Mouse (Mus musculus): ENCODE results near the gene Serpinb2. TPM values are rescaled to one million over a fixed set of nuclear protein-coding genes. Genes with fewer than 3 reads are reported as not detected.

The Serpinb2 gene
- polyA plus RNA-seq, 1 experiment = 3.1 TPM

- 63% methylated on average over 3 of the region's 3 CpGs for WGBS
- Histone ChIP-seq H3K27me3 (ENCODE audit: control insufficient read depth, insufficient read depth, low read length) (no peaks in the 10 kb centered on the region), H3K36me3 (ENCODE audit: control insufficient read depth, insufficient read depth, low read length) (no peaks in the 10 kb centered on the region), H3K27ac (ENCODE audit: control insufficient read depth, insufficient read depth, low read length) (no peak overlapping the region), H3K4me1 (replicated peaks; ENCODE audit: control insufficient read depth, insufficient read depth, low read length) (no peaks in the 10 kb centered on the region), H3K4me3 (ENCODE audit: control insufficient read depth, insufficient read depth, low read length) (no peak overlapping the region)
- DNase-seq = no peak
- TF ChIP-seq POLR2A (IDR thresholded peaks at IDR 0.05; ENCODE audit: control insufficient read depth, extremely low read depth, insufficient read depth, low read length, poor library complexity) (no peak), CTCF (IDR thresholded peaks at IDR 0.05; ENCODE audit: borderline replicate concordance, control insufficient read depth, extremely low read depth, insufficient read depth, low read length, poor library complexity) (no peak)
Observed at GRCm38 (mm10) chr1:107528325-107529078, 17.3 kb downstream of the Serpinb2 start.

- H3K4me1 ChIP-seq (replicated peaks; ENCODE audit: control insufficient read depth, insufficient read depth, low read length) = no peaks in the 10 kb centered on the region
- no peaks in the 10 kb centered on the region for H3K27me3 ChIP-seq (ENCODE audit: control insufficient read depth, insufficient read depth, low read length)
- H3K36me3 ChIP-seq (ENCODE audit: control insufficient read depth, insufficient read depth, low read length) = no peaks in the 10 kb centered on the region
- TF ChIP-seq CTCF (IDR thresholded peaks at IDR 0.05; ENCODE audit: borderline replicate concordance, control insufficient read depth, extremely low read depth, insufficient read depth, low read length, poor library complexity) (no peak), POLR2A (IDR thresholded peaks at IDR 0.05; ENCODE audit: control insufficient read depth, extremely low read depth, insufficient read depth, low read length, poor library complexity) (no peak)
- no peak overlapping the region for H3K27ac ChIP-seq (ENCODE audit: control insufficient read depth, insufficient read depth, low read length)
- no peak for DNase-seq
- 87% methylated on average over 5 of the region's 5 CpGs for WGBS
- H3K4me3 ChIP-seq (ENCODE audit: control insufficient read depth, insufficient read depth, low read length) = no peak overlapping the region
Observed at GRCm38 (mm10) chr1:107529365-107530052, 18.3 kb downstream of the Serpinb2 start.

GRCm38 (mm10) chr1:107533736-107534135, 22.5 kb downstream of the Serpinb2 start:
- no peaks in the 10 kb centered on the region for H3K36me3 ChIP-seq (ENCODE audit: control insufficient read depth, insufficient read depth, low read length)
- no peaks in the 10 kb centered on the region for H3K27me3 ChIP-seq (ENCODE audit: control insufficient read depth, insufficient read depth, low read length)
- TF ChIP-seq CTCF (IDR thresholded peaks at IDR 0.05; ENCODE audit: borderline replicate concordance, control insufficient read depth, extremely low read depth, insufficient read depth, low read length, poor library complexity) (no peak), POLR2A (IDR thresholded peaks at IDR 0.05; ENCODE audit: control insufficient read depth, extremely low read depth, insufficient read depth, low read length, poor library complexity) (no peak)
- H3K4me1 ChIP-seq (replicated peaks; ENCODE audit: control insufficient read depth, insufficient read depth, low read length) = no peaks in the 10 kb centered on the region
- 35% methylated on average over 3 of the region's 3 CpGs for whole genome bisulfite sequencing
- DNase-seq = no peak
- H3K27ac ChIP-seq (ENCODE audit: control insufficient read depth, insufficient read depth, low read length) = no peak overlapping the region
- H3K4me3 ChIP-seq (ENCODE audit: control insufficient read depth, insufficient read depth, low read length) = no peak overlapping the region

GRCm38 (mm10) chr1:107537435-107537834, 26.2 kb downstream of the Serpinb2 start:
- Histone ChIP-seq H3K27ac (ENCODE audit: control insufficient read depth, insufficient read depth, low read length) (no peak overlapping the region), H3K4me1 (replicated peaks; ENCODE audit: control insufficient read depth, insufficient read depth, low read length) (no peaks in the 10 kb centered on the region), H3K36me3 (ENCODE audit: control insufficient read depth, insufficient read depth, low read length) (no peaks in the 10 kb centered on the region), H3K4me3 (ENCODE audit: control insufficient read depth, insufficient read depth, low read length) (no peak overlapping the region), H3K27me3 (ENCODE audit: control insufficient read depth, insufficient read depth, low read length) (no peaks in the 10 kb centered on the region)
- DNase-seq = no peak
- 86% methylated on average over 1 of the region's 1 CpGs for WGBS
- TF ChIP-seq POLR2A (IDR thresholded peaks at IDR 0.05; ENCODE audit: control insufficient read depth, extremely low read depth, insufficient read depth, low read length, poor library complexity) = no peak
- TF ChIP-seq CTCF (IDR thresholded peaks at IDR 0.05; ENCODE audit: borderline replicate concordance, control insufficient read depth, extremely low read depth, insufficient read depth, low read length, poor library complexity) = no peak

- no peak for TF ChIP-seq CTCF (IDR thresholded peaks at IDR 0.05; ENCODE audit: borderline replicate concordance, control insufficient read depth, extremely low read depth, insufficient read depth, low read length, poor library complexity)
- TF ChIP-seq POLR2A (IDR thresholded peaks at IDR 0.05; ENCODE audit: control insufficient read depth, extremely low read depth, insufficient read depth, low read length, poor library complexity) = no peak
- 89% methylated on average over 3 of the region's 3 CpGs for WGBS
- no peaks in the 10 kb centered on the region for H3K4me1 ChIP-seq (replicated peaks; ENCODE audit: control insufficient read depth, insufficient read depth, low read length)
- no peak overlapping the region for H3K27ac ChIP-seq (ENCODE audit: control insufficient read depth, insufficient read depth, low read length)
- no peaks in the 10 kb centered on the region for H3K36me3 ChIP-seq (ENCODE audit: control insufficient read depth, insufficient read depth, low read length)
- DNase-seq = no peak
- H3K27me3 ChIP-seq (ENCODE audit: control insufficient read depth, insufficient read depth, low read length) = no peaks in the 10 kb centered on the region
- H3K4me3 ChIP-seq (ENCODE audit: control insufficient read depth, insufficient read depth, low read length) = no peak overlapping the region
Observed at GRCm38 (mm10) chr1:107559494-107559893, 48.3 kb downstream of the Serpinb2 start.

- no peak overlapping the region for H3K4me3 ChIP-seq (ENCODE audit: control insufficient read depth, insufficient read depth, low read length)
- no peaks in the 10 kb centered on the region for H3K36me3 ChIP-seq (ENCODE audit: control insufficient read depth, insufficient read depth, low read length)
- no peaks in the 10 kb centered on the region for H3K27me3 ChIP-seq (ENCODE audit: control insufficient read depth, insufficient read depth, low read length)
- H3K27ac ChIP-seq (ENCODE audit: control insufficient read depth, insufficient read depth, low read length) = no peak overlapping the region
- no peak for DNase-seq
- TF ChIP-seq POLR2A (IDR thresholded peaks at IDR 0.05; ENCODE audit: control insufficient read depth, extremely low read depth, insufficient read depth, low read length, poor library complexity) = no peak
- TF ChIP-seq CTCF (IDR thresholded peaks at IDR 0.05; ENCODE audit: borderline replicate concordance, control insufficient read depth, extremely low read depth, insufficient read depth, low read length, poor library complexity) = no peak
- no peaks in the 10 kb centered on the region for H3K4me1 ChIP-seq (replicated peaks; ENCODE audit: control insufficient read depth, insufficient read depth, low read length)
- WGBS = 76% methylated on average over 1 of the region's 1 CpGs
Observed at GRCm38 (mm10) chr1:107562110-107562509, 50.9 kb downstream of the Serpinb2 start.
